Mouse (Mus musculus) thymus, adult 2 months (tissue): ENCODE results near the gene Igf1r. TPM values are rescaled to one million over a fixed set of nuclear protein-coding genes. Genes with fewer than 3 reads are reported as not detected.

Experiments used
- DNase-seq: peaks from one replicate; pipeline ENCODE4 v3.0.0; 2021
- H3K27ac ChIP-seq: fragments of 200-500 bp; 2 replicates; pipeline ENCODE4 v1.5.1; 2012; ENCODE audit warnings: low read length, control low read depth; ENCODE audit not compliant: control insufficient read depth, insufficient read depth
- H3K27me3 ChIP-seq: fragments of 200-500 bp; 2 replicates; pipeline ENCODE4 v1.6.1; 2012; ENCODE audit warnings: mild to moderate bottlenecking, low read length, moderate library complexity, mixed read lengths; ENCODE audit not compliant: control insufficient read depth, insufficient read depth
- H3K36me3 ChIP-seq: fragments of 200-500 bp; 2 replicates; pipeline ENCODE4 v1.6.1; 2012; ENCODE audit warnings: mild to moderate bottlenecking, low read length, moderate library complexity; ENCODE audit not compliant: control insufficient read depth, insufficient read depth
- H3K4me1 ChIP-seq: fragments of 200-500 bp; replicated peaks from 2 replicates; pipeline ENCODE4 v1.6.1; 2012; ENCODE audit warnings: low read length; ENCODE audit not compliant: control insufficient read depth, insufficient read depth
- H3K4me3 ChIP-seq: fragments of 200-500 bp; 2 replicates; pipeline ENCODE4 v1.5.1; 2012; ENCODE audit warnings: mild to moderate bottlenecking, low read length, control low read depth, moderate library complexity; ENCODE audit not compliant: control insufficient read depth, insufficient read depth
- CTCF ChIP-seq: fragments of 200-500 bp; IDR thresholded peaks from 2 replicates; pipeline ENCODE4 v1.5.1; 2012; ENCODE audit warnings: mild to moderate bottlenecking, control low read depth, low read length, moderate library complexity, borderline replicate concordance; ENCODE audit not compliant: control insufficient read depth, poor library complexity, insufficient read depth; ENCODE audit errors: extremely low read depth
- POLR2A ChIP-seq: fragments of 200-500 bp; IDR thresholded peaks from 2 replicates; pipeline ENCODE4 v1.6.1; 2012; ENCODE audit warnings: mild to moderate bottlenecking, low read length, control low read depth, moderate library complexity; ENCODE audit not compliant: control insufficient read depth, poor library complexity, insufficient read depth; ENCODE audit errors: extremely low read depth
- WGBS: fragments of 180-500 bp; shearing (Covaris S2); methylation state at CpG from one replicate; pipeline ENCODE4 v1.1.7; 2018; 5-methylcytosine and 5-hydroxymethylcytosine counted together
- polyA plus RNA-seq: library from polyadenylated mRNA; depleted of rRNA; stranded (reverse); fragments of >200 nt; gene quantifications from 2 replicates; pipeline ENCODE4 v1.2.3, GENCODE M21; 2012

The Igf1r gene
- polyA plus RNA-seq, 1 experiment: 9.2 TPM

GRCm38 (mm10) chr7:67916960-67917359 lies 35.7 kb upstream of the Igf1r start:
- Histone ChIP-seq H3K27me3 (no peaks in the 10 kb centered on the region), H3K4me3 (no peak overlapping the region), H3K4me1 (no peaks in the 10 kb centered on the region), H3K27ac (no peak overlapping the region), H3K36me3 (no peaks in the 10 kb centered on the region)
- TF ChIP-seq CTCF: no peak
- TF ChIP-seq POLR2A: no peak
- DNase-seq: no peak
- WGBS: 93% methylated on average over 8 of the region's 8 CpGs

- TF ChIP-seq CTCF: no peak
- no peak for TF ChIP-seq POLR2A
- no peak for DNase-seq
- Histone ChIP-seq H3K4me1 (no peaks in the 10 kb centered on the region), H3K27me3 (no peaks in the 10 kb centered on the region), H3K27ac (no peak overlapping the region), H3K4me3 (no peak overlapping the region), H3K36me3 (no peaks in the 10 kb centered on the region)
- 99% methylated on average over 2 of the region's 2 CpGs for WGBS
These were observed 34.9 kb upstream of the Igf1r start for GRCm38 (mm10) chr7:67917753-67918152.

GRCm38 (mm10) chr7:67919467-67919866 lies 33.2 kb upstream of the Igf1r start:
- Histone ChIP-seq H3K4me1 (no peaks in the 10 kb centered on the region), H3K27ac (no peak overlapping the region), H3K36me3 (no peaks in the 10 kb centered on the region), H3K4me3 (no peak overlapping the region), H3K27me3 (no peaks in the 10 kb centered on the region)
- WGBS: 98% methylated on average over 3 of the region's 3 CpGs
- DNase-seq: no peak
- TF ChIP-seq POLR2A (no peak), CTCF (no peak)

GRCm38 (mm10) chr7:67924215-67924614 lies 28.4 kb upstream of the Igf1r start:
- no peak for DNase-seq
- Histone ChIP-seq H3K4me3 (no peak overlapping the region), H3K4me1 (no peaks in the 10 kb centered on the region), H3K27me3 (peaks cover 2% of the 10 kb centered on the region; the same call in 1 of the 2 replicates), H3K36me3 (no peaks in the 10 kb centered on the region), H3K27ac (no peak overlapping the region)
- TF ChIP-seq CTCF: no peak
- TF ChIP-seq POLR2A: no peak
- WGBS: 38% methylated on average over 2 of the region's 2 CpGs

GRCm38 (mm10) chr7:67930132-67930531 lies 22.5 kb upstream of the Igf1r start:
- WGBS: 8% methylated on average over 3 of the region's 3 CpGs
- Histone ChIP-seq H3K27ac (no peak overlapping the region), H3K4me1 (no peaks in the 10 kb centered on the region), H3K4me3 (no peak overlapping the region), H3K36me3 (no peaks in the 10 kb centered on the region), H3K27me3 (peaks cover 2% of the 10 kb centered on the region; the same call in 1 of the 2 replicates)
- DNase-seq: no peak
- TF ChIP-seq CTCF (no peak), POLR2A (no peak)

GRCm38 (mm10) chr7:67936801-67937200 lies 15.8 kb upstream of the Igf1r start:
- Histone ChIP-seq H3K27me3 (no peaks in the 10 kb centered on the region), H3K27ac (no peak overlapping the region), H3K36me3 (no peaks in the 10 kb centered on the region), H3K4me3 (no peak overlapping the region), H3K4me1 (no peaks in the 10 kb centered on the region)
- 80% methylated on average over 7 of the region's 7 CpGs for WGBS
- no peak for DNase-seq
- TF ChIP-seq CTCF (no peak), POLR2A (no peak)

- Histone ChIP-seq H3K27me3 (no peaks in the 10 kb centered on the region; the same call in 1 of the 2 replicates), H3K36me3 (no peaks in the 10 kb centered on the region), H3K4me3 (no peak overlapping the region), H3K27ac (no peak overlapping the region), H3K4me1 (no peaks in the 10 kb centered on the region)
- WGBS: 41% methylated on average over 9 of the region's 9 CpGs
- no peak for DNase-seq
- TF ChIP-seq POLR2A: no peak
- no peak for TF ChIP-seq CTCF
These were observed 8.8 kb upstream of the Igf1r start for GRCm38 (mm10) chr7:67943805-67944204.
